Mouse (Mus musculus) lung, postnatal 25 days (tissue): Measurements from ENCODE around the gene Kcnip1.

Source experiments
- DNase-seq: peaks from one replicate; pipeline ENCODE4 v3.0.0; 2022; ENCODE audit warnings: low spot score

Gene Kcnip1

DNA sequence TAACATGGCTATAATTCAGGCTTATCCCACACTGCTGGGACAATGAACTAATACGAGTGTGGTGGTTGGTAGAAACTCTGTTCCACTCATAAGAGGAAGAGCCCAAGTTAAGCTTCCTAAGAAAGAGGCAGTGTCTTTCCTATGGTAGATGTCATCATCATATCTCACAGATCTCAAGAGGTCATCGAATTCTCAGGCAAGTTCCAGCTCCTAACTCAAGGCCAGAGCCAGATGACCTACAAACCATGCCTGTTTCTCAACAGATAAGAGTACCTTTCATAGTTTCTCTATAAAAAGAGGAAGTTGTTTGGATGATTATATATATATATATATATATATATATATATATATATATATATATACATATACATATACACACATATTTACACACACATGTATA lies 6.4 kb downstream of the Kcnip1 start:
- no peak for DNase-seq

DNA sequence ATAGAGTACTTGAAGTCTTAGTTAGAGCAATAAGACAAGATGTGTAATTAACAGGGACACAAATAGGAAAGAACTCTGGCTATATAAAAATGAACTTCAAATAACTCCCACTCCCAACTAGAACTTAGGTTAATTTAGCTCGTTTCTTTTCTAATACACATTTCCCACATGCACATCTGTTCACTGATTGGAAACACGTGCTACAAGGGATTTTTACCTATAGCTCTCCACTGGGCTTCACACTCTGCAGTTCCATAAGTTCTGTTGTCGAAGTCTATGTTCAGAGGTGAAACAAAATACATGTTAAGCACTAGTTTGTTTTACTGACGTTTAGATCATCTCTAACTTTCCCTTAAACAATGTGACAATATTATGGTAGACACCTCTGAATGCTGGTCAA lies 12.8 kb downstream of the Kcnip1 start:
- DNase-seq = no peak

DNA sequence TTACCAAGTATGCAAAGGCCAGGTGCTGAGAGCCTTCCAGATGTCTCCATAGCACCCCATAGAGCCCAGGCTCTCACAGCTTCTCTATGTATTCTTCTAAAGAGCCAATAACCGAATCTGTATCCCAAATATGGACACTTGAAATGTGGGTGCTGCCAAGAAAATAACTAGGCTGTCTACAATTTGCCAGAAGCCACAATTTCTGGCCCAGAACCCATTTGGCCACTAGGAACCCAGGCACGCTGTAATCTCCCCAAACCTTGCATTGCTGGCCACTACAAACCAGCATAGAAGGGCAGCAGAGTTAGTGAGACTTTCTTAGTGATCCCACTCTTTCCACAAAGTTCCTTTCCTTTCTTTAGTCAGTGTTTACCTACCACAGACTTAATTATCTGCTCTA lies 17.8 kb downstream of the Kcnip1 start:
- no peak for DNase-seq

DNA sequence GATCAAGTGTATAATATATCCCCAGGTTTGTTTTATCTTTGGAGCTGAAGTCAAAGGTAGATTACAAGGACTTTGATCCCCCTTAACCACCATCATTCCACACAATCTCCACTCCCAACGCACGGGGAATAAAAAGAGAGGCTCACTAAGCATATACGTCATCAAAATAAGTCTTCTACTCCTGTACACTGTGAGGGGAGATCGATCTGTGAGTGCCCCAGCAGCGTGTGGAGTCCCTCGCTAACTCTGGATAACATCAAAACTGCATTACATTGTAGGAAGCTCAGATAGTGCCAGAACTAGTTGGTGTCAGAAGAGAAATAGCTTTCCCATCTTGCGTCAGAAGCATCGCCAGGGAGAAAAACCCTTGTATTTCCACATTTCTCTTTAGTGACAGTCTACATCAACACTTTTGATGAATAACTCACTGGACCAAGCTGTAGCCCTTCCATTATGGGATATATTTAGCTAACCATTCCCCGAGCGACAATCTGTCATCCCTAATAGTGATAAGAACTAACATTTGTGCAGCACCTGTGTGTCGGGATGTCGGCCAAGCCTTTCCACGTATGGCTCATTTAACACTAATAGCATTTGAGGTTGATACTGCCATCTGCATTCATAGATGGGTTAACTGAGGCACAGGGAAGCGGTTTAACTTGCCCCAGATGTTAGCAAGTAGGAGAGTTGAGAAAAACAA lies 18.5 kb downstream of the Kcnip1 start:
- no peak for DNase-seq

DNA sequence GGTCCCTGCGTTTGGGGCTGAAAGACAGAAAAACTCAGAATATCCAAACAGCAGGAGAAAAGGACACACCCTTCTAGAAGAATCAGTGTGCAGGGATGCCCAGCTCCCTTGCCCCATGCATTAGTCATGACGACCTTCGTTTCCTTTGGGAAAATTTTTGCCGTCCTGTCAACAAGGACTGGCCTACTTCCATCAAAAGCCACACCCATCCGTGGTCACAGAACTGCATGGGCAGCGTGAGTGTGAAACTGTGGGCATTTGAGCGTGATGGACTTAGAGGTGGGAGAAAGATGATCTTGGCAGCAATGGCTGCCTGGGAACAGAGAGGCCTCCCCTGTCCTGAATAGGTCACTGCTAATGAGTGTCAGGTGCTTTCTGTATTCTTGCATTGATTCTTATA lies 20.8 kb downstream of the Kcnip1 start:
- DNase-seq = no peak

DNA sequence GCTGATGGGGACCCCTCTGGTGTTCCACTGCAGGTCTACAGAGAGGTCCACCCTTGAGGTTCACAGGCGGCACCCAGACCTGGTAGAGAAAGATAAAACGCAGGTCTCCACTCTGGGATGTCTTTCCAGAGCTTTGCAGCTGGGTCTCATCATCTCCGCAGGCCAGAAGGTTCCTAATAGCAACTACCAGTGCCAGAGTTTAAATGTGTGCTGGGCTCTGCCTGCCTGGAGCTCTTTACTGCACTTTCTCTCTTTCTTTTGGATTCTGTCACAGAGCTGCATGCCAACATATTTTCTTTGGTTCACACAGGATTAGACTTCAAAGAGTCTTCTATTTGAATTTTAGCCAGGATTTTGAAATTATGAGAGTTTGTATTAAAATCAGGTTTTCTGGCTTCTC lies 23.8 kb downstream of the Kcnip1 start:
- DNase-seq = peak; percentile 14

DNA sequence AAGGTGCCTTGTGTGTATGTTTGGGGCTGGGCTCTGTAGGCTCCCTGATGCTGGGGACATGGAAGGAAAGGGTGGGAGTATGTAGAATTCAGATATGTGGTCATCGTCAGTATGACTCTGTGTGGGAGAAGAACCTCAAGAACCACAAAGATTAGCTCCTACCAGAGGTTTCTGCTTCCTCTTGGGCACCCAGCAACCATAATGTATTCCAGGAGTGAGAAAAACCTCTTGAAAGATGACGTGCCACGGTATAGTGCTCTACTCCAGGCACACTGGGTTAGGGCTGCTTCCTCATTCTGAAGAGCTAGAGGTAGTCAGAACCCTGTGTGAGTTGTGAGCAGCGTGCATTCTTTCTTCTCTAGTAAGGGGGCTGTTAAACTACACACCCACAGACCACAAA lies 25.2 kb downstream of the Kcnip1 start:
- no peak for DNase-seq

DNA sequence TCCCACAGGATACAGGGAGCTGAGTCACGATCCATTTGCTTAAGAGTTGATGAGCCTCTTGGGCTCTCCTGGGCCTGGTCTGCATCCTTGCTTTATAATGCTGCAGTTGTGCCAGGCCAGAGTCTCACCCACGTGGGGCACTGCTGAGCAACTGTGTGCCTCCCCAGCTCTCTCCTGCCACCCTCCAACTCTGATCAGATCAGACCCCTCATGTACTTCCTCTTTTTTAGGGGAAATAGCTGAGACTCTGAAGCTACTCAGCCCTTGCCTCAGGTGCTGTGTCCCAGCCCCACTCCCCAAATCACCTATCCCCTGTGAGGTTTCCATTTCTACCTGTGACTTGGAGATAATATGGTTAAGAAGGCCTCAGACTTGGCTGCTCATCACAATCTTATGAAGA lies 27.6 kb downstream of the Kcnip1 start:
- no peak for DNase-seq

DNA sequence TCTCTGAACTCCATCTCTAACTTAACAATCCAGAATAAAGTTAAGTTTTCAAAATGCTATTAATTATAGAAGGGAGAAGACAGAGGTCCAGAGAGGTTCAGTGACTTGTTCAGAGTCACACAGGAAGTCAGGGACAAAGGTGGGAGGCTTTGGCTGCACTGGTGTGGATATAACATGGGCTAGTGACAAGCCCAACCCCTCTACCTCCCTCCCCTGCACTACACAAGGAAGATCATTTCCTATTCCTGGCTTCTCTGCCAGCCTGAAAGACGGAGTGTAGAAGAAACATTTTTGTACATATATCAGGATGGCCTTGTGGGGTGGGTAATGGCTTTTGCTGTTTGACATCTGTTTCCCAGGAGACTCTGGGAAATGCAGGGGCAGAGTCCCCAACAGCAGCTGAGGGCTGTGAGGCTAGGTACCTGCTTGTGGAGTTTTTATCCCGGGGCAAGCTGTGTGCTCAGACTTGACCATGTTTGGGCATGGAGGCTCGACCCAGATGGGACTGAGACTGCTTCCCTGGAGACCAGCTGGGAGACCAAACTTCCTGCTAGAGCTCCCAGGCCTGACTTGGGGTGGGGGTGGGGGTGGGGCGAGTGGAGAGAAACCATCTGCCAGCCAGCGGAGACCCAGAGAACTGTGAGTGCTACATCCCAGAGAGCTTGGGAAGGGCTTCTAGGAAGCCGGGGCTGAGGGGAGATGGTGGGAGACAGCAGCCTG lies 30.1 kb downstream of the Kcnip1 start, which contains the start of gene Kcnmb1:
Gene Kcnmb1, plus strand, starts transcription at position 326 of the 720 bp plus-strand sequence.
- DNase-seq = peak; percentile 25

DNA sequence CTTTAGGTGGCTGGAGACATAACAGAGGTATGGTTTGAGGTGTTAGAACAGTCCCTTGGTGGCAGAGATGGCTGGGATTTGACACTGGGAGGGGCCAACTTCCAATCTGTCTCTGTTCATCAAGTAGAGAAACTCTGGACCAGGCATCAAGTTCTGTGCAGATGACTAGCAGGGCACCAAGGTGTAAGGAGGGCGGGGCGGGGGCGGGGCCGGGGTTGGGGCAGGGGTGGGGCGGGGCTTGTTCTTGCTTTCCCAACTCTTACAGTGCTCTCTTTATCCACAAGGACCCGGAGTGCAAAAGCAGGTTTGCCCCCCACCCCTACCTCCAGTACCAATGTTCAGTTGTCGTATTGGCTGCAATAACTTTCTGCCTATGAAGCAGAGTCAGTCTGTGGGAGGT lies 30.8 kb downstream of the Kcnip1 start:
- DNase-seq = no peak

DNA sequence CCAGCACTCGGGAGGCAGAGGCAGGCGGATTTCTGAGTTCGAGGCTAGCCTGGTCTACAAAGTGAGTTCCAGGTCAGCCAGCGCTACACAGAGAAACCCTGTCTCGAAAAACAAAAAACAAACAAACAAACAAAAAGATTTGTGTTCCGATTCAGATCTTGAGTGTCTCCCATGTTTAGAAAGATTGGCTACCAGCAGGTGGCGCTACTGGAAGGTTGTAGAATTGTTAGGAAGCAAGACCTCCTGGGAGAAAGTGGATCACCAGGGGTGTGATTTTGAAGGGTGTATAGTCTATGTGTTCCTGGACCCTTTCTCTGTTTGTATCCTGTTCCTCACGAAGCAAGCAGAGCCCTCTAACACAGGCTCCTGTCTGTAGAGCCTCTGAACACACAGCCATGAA lies 34.2 kb downstream of the Kcnip1 start:
- no peak for DNase-seq

DNA sequence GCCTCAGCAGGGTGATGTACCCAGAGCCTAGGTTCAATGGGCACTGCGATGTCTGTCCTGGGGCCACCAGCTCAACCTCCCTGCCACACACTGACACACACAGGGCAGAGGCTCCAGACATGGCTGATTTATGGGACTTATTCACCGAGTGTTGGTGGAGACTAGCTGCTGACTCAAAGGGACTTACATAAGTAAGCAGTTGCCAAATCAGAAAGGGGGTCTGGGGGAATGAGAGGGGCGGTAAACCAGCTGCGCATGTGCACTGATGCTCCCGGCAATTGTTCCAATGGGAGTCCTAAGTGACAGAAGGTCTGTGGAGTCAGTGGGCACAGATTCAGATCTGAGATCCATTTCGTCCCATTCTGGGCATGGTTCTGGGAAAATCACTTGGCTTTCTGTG lies 35.4 kb downstream of the Kcnip1 start:
- DNase-seq = no peak

DNA sequence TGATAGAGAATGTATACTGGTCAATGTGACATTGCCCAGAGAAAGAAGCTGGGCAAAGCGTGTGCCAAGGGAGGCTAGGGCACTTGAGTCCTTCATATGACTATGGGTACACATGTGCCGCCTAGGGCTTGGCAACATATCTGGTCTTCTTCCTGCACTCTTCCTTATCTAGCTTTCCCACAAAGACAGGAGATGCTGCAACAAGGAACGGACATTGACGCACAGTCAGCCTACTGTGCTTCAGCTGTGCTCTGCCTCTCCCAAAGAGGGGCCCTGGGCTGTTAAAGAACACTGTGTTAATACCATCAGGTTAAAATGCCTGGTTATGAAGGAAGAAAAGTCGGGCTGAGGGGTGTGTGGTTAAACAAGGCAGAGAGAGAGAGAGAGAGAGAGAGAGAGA lies 36.3 kb downstream of the Kcnip1 start:
- DNase-seq = no peak

DNA sequence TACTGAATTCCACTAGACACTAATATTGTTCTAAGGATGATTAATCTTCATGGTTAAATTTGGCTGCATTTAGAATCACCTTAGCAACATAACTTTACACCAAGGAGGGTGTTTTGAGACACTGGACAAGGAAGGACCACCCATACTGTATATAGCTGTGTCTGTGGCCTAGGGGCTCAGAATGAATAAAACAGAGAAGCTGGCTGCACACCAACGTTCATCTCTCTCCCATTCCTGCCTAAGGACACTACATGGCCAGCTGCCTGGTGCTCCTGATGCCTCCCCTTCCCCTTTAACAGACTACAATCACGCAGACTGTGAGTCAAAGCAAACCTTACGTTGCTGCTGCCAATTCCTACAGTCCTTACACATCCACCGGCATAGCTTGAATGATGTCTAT lies 37.0 kb downstream of the Kcnip1 start:
- DNase-seq = no peak

DNA sequence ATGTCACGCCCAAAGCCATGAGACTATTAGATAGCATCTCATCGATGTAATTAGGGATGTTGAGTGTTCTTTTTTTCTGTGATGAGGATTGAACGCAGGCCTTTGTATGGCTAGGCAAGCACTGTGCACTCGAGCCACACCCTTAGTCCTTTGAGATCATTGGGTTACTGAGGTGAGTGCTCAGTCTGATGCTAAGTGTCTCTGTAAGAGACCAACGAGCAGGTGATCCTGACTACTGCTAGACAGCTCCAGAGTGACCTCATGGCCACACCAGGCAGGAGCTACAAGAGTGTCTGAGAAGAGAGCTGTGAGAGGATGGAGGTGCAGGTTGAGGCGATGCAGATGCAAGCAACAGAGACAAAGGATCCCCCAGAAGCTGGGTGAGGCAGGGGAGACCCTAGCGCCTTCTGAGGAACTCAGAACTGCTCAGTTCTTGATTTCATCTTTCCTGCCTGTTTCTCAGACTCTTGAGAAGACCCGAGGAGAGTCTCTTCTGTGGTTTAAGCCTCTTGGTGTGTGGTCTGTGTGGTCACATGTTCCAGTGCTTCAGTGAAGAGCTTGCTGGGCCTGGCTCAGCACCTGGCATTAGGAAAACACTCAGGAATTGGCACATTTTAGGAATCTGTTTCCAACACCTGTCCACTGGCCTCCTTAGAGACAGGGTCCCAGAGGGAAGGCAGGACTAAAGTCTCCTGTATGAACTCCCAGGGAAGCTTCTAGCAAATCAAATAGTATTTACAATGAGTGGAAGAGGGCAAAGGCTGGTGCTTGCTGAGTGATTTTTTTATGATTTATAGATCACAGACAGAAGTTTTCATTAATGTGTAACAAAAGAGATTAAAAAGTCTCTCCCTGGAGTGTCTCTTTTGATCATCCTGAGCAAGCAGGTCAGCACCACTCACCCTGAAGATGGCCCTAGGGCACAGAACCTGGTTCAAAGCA lies 41.0 kb downstream of the Kcnip1 start:
- DNase-seq = peak; percentile 32

DNA sequence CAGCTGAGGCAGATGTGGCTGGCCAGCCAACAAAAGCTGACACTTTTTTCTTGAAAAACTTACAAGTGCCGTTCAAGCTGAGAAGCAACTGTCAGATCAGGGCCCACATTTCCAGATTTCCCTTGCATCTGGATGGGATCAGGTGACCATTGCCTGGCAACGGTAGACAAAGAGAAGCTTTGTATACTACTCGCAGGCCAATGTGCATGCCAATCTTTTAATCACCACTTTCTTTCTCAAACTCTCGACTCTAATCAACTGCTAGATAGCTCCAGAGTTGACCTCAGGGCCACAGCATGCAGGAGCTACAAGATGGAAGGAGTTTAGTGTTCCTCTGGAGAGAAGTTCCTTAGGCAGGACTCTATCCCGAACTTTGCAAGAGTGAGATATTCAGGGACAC lies 41.8 kb downstream of the Kcnip1 start:
- no peak for DNase-seq

DNA sequence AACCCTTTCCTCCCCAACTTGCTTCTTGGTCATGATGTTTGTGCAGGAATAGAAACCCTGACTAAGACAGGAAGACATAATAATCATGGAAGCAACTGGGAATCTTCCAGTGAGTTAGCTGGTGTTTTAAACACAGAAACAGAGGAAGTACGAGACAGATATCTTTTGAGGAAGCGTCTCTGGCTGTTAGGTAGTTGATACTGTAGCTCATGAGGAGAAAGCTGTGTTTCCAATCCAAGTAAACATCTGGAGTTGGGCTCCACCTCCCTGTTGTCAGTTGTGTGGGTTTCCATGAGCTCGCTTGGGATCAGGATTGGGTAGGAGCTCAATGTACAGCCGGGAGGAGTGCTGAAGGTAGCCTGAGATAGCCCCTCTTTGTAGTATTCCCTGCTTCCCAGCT lies 46.5 kb downstream of the Kcnip1 start:
- DNase-seq = no peak

DNA sequence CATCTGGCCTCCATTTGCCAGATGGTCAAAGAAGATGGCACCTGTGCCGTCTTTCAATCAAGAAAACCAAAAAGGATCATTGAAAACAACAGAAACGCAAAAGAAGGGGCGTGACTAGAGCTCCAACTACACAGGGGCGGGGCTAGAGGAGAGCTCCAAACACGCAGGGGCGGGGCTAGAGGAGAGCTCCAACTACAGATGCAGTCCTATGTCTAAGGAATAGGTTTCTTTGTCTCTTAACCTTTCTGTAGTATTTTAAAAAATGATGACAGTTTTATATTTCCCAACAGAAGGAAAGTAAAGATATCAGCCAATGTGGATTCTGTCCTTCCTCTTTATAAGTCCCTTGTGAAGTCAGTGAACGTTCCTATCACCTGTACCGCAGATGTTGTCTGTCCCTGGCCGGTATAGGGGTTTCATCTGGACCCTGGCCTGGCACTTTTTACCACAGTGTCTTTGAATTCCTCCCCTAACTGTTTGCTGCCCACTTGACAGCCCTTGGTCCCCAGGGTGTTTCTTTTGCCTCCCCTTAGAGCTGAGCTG lies 48.1 kb downstream of the Kcnip1 start:
- DNase-seq = no peak

DNA sequence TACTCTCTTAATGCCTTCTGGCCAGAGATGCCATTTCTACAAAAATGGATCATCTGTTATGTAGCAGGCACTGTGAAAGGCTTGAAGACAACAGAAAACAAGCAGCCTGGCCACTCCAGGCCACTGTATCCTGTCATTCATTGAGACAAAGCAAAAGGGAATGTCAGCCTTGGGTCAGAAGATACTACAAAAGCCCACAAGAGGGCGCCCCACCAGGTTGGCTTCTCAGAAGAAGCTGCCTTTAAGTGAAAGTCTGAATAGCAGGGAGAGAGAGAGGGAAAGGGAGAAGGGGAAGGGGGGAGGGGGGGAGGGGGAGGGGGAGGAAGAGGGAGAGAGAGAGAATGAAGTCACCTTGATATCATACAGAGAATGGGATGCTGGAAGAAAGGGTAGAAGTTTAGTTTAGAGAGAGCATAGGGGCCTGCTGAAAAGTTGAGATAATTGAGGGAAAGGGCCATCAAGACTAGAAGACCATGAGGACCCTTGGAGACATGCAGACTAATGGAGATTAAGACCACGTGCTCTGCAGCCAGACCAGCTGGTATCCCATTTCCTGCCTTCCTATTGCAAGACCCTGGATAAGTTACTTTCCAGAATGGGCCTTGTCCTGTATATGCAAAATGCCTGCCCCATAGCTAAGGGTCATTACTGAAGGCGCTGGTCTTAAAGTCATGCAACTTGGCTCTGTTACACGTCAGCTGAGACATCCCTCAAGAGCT lies 48.7 kb downstream of the Kcnip1 start:
- no peak for DNase-seq

DNA sequence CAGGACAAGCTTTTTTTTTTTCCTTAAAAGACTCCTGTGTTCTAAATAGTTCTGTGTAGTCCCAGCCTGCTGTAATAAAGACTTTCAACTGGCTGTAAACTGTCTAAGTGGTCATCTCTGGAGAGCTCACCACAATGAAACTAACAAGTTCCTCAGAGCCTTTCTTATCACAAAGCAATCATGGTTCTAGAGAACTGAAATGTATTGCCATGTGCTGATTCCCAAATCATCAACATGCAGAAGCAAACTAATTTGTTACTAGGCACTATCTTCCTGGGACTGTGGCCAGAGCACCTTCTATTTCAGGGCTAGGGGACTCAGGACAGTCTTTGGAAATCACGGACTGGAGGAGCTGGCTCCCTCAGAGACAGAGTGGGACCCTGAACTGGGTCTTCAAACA lies 49.4 kb downstream of the Kcnip1 start:
- DNase-seq = no peak

DNA sequence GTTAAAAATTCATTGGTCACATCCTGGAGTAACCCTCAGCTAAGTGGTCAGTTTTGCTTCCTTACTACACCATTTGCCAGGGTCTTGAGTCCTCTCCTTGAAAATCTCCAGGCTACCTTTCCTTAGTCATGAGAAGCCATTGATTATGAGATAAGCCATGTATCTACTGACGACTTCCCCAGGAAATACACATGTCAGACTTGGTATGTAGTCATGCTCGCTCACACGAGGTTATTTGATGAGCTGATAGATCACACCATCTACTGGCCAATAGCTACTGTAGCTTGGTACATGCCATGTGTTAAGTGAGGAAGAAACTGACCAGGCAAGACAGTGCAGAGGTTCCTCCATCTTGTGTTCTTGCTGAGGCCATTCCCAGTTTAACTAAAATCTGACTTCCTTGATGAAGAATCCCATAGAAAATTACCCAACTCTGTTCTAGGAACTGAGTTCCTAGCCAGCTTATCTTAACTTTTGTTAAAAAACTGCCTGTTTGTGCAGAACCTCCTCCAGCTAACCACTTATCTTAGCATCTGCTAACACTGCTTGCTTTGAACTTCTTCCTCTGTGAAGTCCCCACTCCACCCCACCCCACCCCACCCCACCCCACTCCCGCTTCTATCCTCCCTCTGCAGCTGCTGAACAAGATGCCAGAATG lies 53.4 kb downstream of the Kcnip1 start:
- no peak for DNase-seq
